Mouse (Mus musculus) embryonic facial prominence, embryonic 14.5 days (tissue): ENCODE measurements around the gene Mansc1. TPM values are rescaled to one million over a fixed set of nuclear protein-coding genes. Genes with fewer than 3 reads are reported as not detected.

Experiments
- ATAC-seq: fragments of 200-750 bp; cut with Nextera tagmentation; 2 replicates; pipeline ENCODE4 v1.8.0; 2017; ENCODE audit warnings: low read depth, moderate number of reproducible peaks, moderate TSS enrichment
- DNase-seq: peaks from one replicate; pipeline ENCODE4 v3.0.0-alpha.2; 2015; ENCODE audit warnings: low spot score
- H3K27ac ChIP-seq: fragments of 300-500 bp; sonication (generic); replicated peaks from 2 replicates; pipeline ENCODE4 v1.5.1; 2014; ENCODE audit warnings: low read depth, mild to moderate bottlenecking, low read length, moderate library complexity
- H3K27me3 ChIP-seq: fragments of 300-500 bp; sonication (generic); replicated peaks from 2 replicates; pipeline ENCODE4 v1.6.1; 2014; ENCODE audit warnings: low read length; ENCODE audit not compliant: control insufficient read depth, insufficient read depth
- H3K36me3 ChIP-seq: fragments of 300-500 bp; sonication (generic); 2 replicates; pipeline ENCODE4 v1.6.1; 2014; ENCODE audit warnings: low read length, mixed read lengths; ENCODE audit not compliant: control insufficient read depth, insufficient read depth
- H3K4me1 ChIP-seq: fragments of 300-500 bp; sonication (generic); 2 replicates; pipeline ENCODE4 v1.6.1; 2014; ENCODE audit warnings: antibody characterized with exemption, low read length; ENCODE audit not compliant: control insufficient read depth, insufficient read depth
- H3K4me2 ChIP-seq: fragments of 300-500 bp; sonication (generic); 2 replicates; pipeline ENCODE4 v1.6.1; 2014; ENCODE audit warnings: low read depth, mild to moderate bottlenecking, low read length, moderate library complexity, mixed read lengths
- H3K4me3 ChIP-seq: fragments of 300-500 bp; sonication (generic); 2 replicates; pipeline ENCODE4 v1.5.1; 2014; ENCODE audit warnings: low read depth, mild to moderate bottlenecking, low read length
- H3K9ac ChIP-seq: fragments of 300-500 bp; sonication (generic); 2 replicates; pipeline ENCODE4 v1.6.1; 2014; ENCODE audit warnings: low read depth, mild to moderate bottlenecking, low read length, moderate library complexity, mixed read lengths
- H3K9me3 ChIP-seq: fragments of 300-500 bp; sonication (generic); 2 replicates; pipeline ENCODE4 v1.6.1; 2016; ENCODE audit warnings: low read length; ENCODE audit not compliant: control insufficient read depth
- WGBS: fragments of 180-500 bp; shearing (Covaris S2); extraction: QIAGEN DNeasy Blood & Tissue Kit; methylation state at CpG from one replicate; pipeline ENCODE4 v1.1.7; 2014; 5-methylcytosine and 5-hydroxymethylcytosine counted together
- polyA plus RNA-seq: library from polyadenylated mRNA; unstranded; fragments of >200 nt; fragmentation: Nextera tagmentation; extraction: Ambion mirVana; gene quantifications from 2 replicates; pipeline ENCODE4 v1.2.1, GENCODE M21; 2014

The Mansc1 gene
- polyA plus RNA-seq, 1 experiment from 2014 or later = 2.1 TPM

GRCm38 (mm10) chr6:134579506-134579905, 52.8 kb downstream of the Mansc1 start:
- 88% methylated on average over 4 of the region's 4 CpGs for WGBS
- H3K4me1 ChIP-seq = no peaks in the 10 kb centered on the region
- no peak for ATAC-seq
- no peak overlapping the region for H3K27ac ChIP-seq
- H3K4me2 ChIP-seq = no peak overlapping the region
- H3K27me3 ChIP-seq = no peaks in the 10 kb centered on the region
- no peak overlapping the region for H3K4me3 ChIP-seq
- no peaks in the 10 kb centered on the region for H3K36me3 ChIP-seq
- no peak overlapping the region for H3K9ac ChIP-seq
- no peaks in the 10 kb centered on the region for H3K9me3 ChIP-seq
- no peak for DNase-seq

GRCm38 (mm10) chr6:134578039-134578438, 54.2 kb downstream of the Mansc1 start:
- Histone ChIP-seq H3K36me3 (no peaks in the 10 kb centered on the region), H3K4me2 (no peak overlapping the region), H3K4me3 (no peak overlapping the region), H3K4me1 (no peaks in the 10 kb centered on the region), H3K9ac (no peak overlapping the region), H3K27ac (no peak overlapping the region), H3K27me3 (no peaks in the 10 kb centered on the region), H3K9me3 (no peaks in the 10 kb centered on the region)
- DNase-seq = no peak
- WGBS = 52% methylated on average over 6 of the region's 6 CpGs
- no peak for ATAC-seq

- Histone ChIP-seq H3K9me3 (no peaks in the 10 kb centered on the region), H3K4me2 (no peak overlapping the region), H3K36me3 (no peaks in the 10 kb centered on the region), H3K9ac (no peak overlapping the region), H3K4me3 (no peak overlapping the region), H3K27me3 (no peaks in the 10 kb centered on the region), H3K27ac (no peak overlapping the region), H3K4me1 (no peaks in the 10 kb centered on the region)
- ATAC-seq (no peak), DNase-seq (peak; percentile 10)
- 45% methylated on average over 3 of the region's 3 CpGs for WGBS
Observed at GRCm38 (mm10) chr6:134575288-134575741, 57.0 kb downstream of the Mansc1 start.

- WGBS = 72% methylated on average over 5 of the region's 5 CpGs
- Histone ChIP-seq H3K9ac (no peak overlapping the region), H3K36me3 (no peaks in the 10 kb centered on the region), H3K27ac (no peak overlapping the region), H3K27me3 (no peaks in the 10 kb centered on the region), H3K4me3 (no peak overlapping the region), H3K4me2 (no peak overlapping the region), H3K9me3 (no peaks in the 10 kb centered on the region), H3K4me1 (peaks cover 13% of the 10 kb centered on the region)
- ATAC-seq (no peak), DNase-seq (no peak)
Observed at GRCm38 (mm10) chr6:134567986-134568556, 64.2 kb downstream of the Mansc1 start.

- Histone ChIP-seq H3K4me3 (peak within 1 kb of the TSS; percentile 91), H3K4me2 (peak within 1 kb of the TSS; percentile 64), H3K4me1 (peaks cover 13% of the 10 kb centered on the region), H3K9ac (peak within 1 kb of the TSS; percentile 99), H3K27me3 (no peaks in the 10 kb centered on the region), H3K9me3 (no peaks in the 10 kb centered on the region), H3K27ac (peak within 1 kb of the TSS; percentile 98), H3K36me3 (no peaks in the 10 kb centered on the region)
- DNase-seq (peak; percentile 94), ATAC-seq (peak; percentile 95)
- WGBS = under 1% methylated on average over 36 of the region's 99 CpGs
Observed at GRCm38 (mm10) chr6:134566818-134567485, 65.3 kb downstream of the Mansc1 start, which contains the start of gene Lrp6. Gene Lrp6 (minus strand): TSS chr6:134566965.

DNA sequence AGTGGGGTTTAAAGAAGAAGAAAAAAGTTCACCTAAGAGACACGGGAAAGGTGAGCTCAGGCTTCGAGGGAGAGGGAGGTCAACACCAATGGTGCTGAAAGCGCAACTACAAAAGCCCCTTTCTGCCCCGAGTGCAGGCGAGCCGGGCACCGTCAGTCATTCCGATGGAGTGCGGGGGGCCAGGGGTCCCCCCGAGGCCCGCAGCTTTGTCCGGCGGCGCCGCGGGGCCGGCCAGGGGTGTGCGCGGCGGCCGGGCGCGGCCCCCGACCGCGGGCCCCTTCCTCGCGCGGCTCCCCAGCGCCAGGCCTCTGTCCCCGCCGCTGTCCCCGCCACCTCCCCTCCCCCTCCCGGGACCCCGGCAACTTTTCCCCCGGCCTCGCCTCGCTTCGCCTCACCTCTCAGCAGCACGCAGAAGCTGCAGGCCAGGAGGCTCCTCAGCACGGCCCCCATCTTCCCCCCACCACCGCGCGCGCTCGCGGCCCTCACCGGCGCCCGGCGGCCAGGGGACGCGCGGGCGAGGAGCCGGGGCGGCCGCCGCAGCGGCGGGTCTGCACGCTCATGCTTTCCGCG, 66.0 kb downstream of the Mansc1 start:
- Histone ChIP-seq H3K27me3 (no peaks in the 10 kb centered on the region), H3K36me3 (no peaks in the 10 kb centered on the region), H3K4me3 (peak overlapping the region; percentile 91), H3K9me3 (no peaks in the 10 kb centered on the region), H3K27ac (peak overlapping the region; percentile 98), H3K9ac (peak overlapping the region; percentile 99), H3K4me2 (peak overlapping the region; percentile 64), H3K4me1 (peaks cover 13% of the 10 kb centered on the region)
- 2% methylated on average over 3 of the region's 64 CpGs for WGBS
- DNase-seq (no peak), ATAC-seq (peak; percentile 41)

GRCm38 (mm10) chr6:134565606-134566247, 66.6 kb downstream of the Mansc1 start:
- DNase-seq = peak; percentile 27
- Histone ChIP-seq H3K36me3 (no peaks in the 10 kb centered on the region), H3K4me2 (peak overlapping the region; percentile 64), H3K4me1 (peaks cover 13% of the 10 kb centered on the region), H3K27me3 (no peaks in the 10 kb centered on the region), H3K9me3 (no peaks in the 10 kb centered on the region), H3K9ac (peak overlapping the region; percentile 99), H3K4me3 (peak overlapping the region; percentile 91), H3K27ac (peak overlapping the region; percentile 98)
- ATAC-seq = no peak
- 3% methylated on average over 19 of the region's 19 CpGs for WGBS

DNA sequence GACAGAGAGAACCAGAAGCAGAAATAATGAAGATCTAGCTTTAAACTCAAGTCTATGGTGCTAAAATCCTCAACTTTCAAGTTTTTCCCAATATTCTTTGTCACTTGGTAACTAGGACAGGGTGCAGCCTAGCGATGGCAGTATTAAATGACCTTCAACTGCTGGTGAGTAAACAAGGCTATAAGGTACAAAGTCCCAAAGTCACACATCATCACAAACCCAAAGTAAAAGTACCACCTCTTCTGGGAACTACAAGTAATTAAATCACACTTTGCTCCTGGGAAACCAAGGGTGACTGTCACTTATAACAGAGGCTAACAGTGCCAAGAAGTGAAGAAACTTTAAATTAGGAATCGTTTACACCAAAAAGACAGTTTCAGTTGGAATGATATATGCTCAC, 67.7 kb downstream of the Mansc1 start:
- Histone ChIP-seq H3K4me3 (peak overlapping the region; percentile 91), H3K27me3 (no peaks in the 10 kb centered on the region), H3K27ac (no peak overlapping the region), H3K4me2 (peak overlapping the region; percentile 64), H3K4me1 (peaks cover 13% of the 10 kb centered on the region), H3K36me3 (no peaks in the 10 kb centered on the region), H3K9ac (no peak overlapping the region), H3K9me3 (no peaks in the 10 kb centered on the region)
- DNase-seq (no peak), ATAC-seq (no peak)
- WGBS = 60% methylated on average over 2 of the region's 2 CpGs
